Mouse (Mus musculus) erythroid progenitor cell, adult 5-6 weeks (primary cell): ENCODE measurements around the gene Oog2. TPM values are rescaled to one million over a fixed set of nuclear protein-coding genes. Genes with fewer than 3 reads are reported as not detected.
"Not testable (repeated sequence)": the region's sequence is repeated elsewhere in the genome, so short reads cannot be mapped to it uniquely, and the experiment has no call there.

ENCODE experiments used
- ATAC-seq: replicated peaks from 2 replicates; pipeline ENCODE4 v1.8.0; 2016; ENCODE audit warnings: moderate number of reproducible peaks, mild to moderate bottlenecking, moderate TSS enrichment, inconsistent platforms; ENCODE audit not compliant: poor library complexity, low FRiP score, severe bottlenecking
- total RNA-seq, 2 experiments: library from RNA; stranded (forward) in 1 of 2; stranded (reverse) in 1 of 2; fragments of 150-400 nt in 1 of 2; fragments of 186-747, 209-891 nt in 1 of 2; gene quantifications; 2 replicates each; pipeline versions ENCODE4 v1.2.3 to v1.2.4; 2015 to 2017; ENCODE audit warnings: low replicate concordance in 2 of 2

Oog2 gene
- total RNA-seq (2015; ENCODE audit: low replicate concordance) = not detected in 2 replicates
- not detected in 2 replicates for total RNA-seq (2017; ENCODE audit: low replicate concordance)

GRCm38 (mm10) chr4:144190419-144190818 is at the start of gene Oog2:
TSS of gene Oog2 (plus strand) at chr4:144190719.
- no peak for ATAC-seq

- no peak for ATAC-seq
Observed at GRCm38 (mm10) chr4:144162563-144162962, 28.0 kb upstream of the Oog2 start, which contains the start of gene Oog3. TSS of gene Oog3 (minus strand) at chr4:144162663.

GRCm38 (mm10) chr4:144213218-144213617 is 22.7 kb downstream of the Oog2 start, which contains the start of gene C87977:
TSS of gene C87977 (minus strand) at chr4:144213318.
- ATAC-seq = not testable (repeated sequence)

Other genes starting within 250 kb of the Oog2 start
- not detected in 2 replicates for gene Pramef25, start 239.7 kb upstream of the Oog2 start, total RNA-seq (2015; ENCODE audit: low replicate concordance)
- not detected in 2 replicates for gene Pramef25, start 239.7 kb upstream of the Oog2 start, total RNA-seq (2017; ENCODE audit: low replicate concordance)
- not detected in 2 replicates for gene Gm13101, start 223.8 kb upstream of the Oog2 start, total RNA-seq (2015; ENCODE audit: low replicate concordance)
- not detected in 2 replicates for gene Gm13101, start 223.8 kb upstream of the Oog2 start, total RNA-seq (2017; ENCODE audit: low replicate concordance)
- not detected in 2 replicates for gene Pramef17, start 196.3 kb upstream of the Oog2 start, total RNA-seq (2015; ENCODE audit: low replicate concordance)
- not detected in 2 replicates for gene Pramef17, start 196.3 kb upstream of the Oog2 start, total RNA-seq (2017; ENCODE audit: low replicate concordance)
- gene Pramel4, start 131.6 kb upstream of the Oog2 start, total RNA-seq (2015; ENCODE audit: low replicate concordance) = not detected in 2 replicates
- not detected in 2 replicates for gene Pramel4, start 131.6 kb upstream of the Oog2 start, total RNA-seq (2017; ENCODE audit: low replicate concordance)
- not detected in 2 replicates for gene Gm13102, start 84.2 kb upstream of the Oog2 start, total RNA-seq (2015; ENCODE audit: low replicate concordance)
- gene Gm13102, start 84.2 kb upstream of the Oog2 start, total RNA-seq (2017; ENCODE audit: low replicate concordance) = not detected in 2 replicates
- gene Oog3, start 28.1 kb upstream of the Oog2 start, total RNA-seq (2015; ENCODE audit: low replicate concordance) = not detected in 2 replicates
- gene Oog3, start 28.1 kb upstream of the Oog2 start, total RNA-seq (2017; ENCODE audit: low replicate concordance) = not detected in 2 replicates
- not detected in 2 replicates for gene C87977, start 22.6 kb downstream of the Oog2 start, total RNA-seq (2015; ENCODE audit: low replicate concordance)
- gene C87977, start 22.6 kb downstream of the Oog2 start, total RNA-seq (2017; ENCODE audit: low replicate concordance) = not detected in 2 replicates
- gene Pramel5, start 89.8 kb downstream of the Oog2 start, total RNA-seq (2015; ENCODE audit: low replicate concordance) = not detected in 2 replicates
- not detected in 2 replicates for gene Pramel5, start 89.8 kb downstream of the Oog2 start, total RNA-seq (2017; ENCODE audit: low replicate concordance)
- not detected in 2 replicates for gene Gm13128, start 139.5 kb downstream of the Oog2 start, total RNA-seq (2015; ENCODE audit: low replicate concordance)
- gene Gm13128, start 139.5 kb downstream of the Oog2 start, total RNA-seq (2017; ENCODE audit: low replicate concordance) = not detected in 2 replicates
- gene Gm13119, start 167.2 kb downstream of the Oog2 start, total RNA-seq (2015; ENCODE audit: low replicate concordance) = not detected in 2 replicates
- gene Gm13119, start 167.2 kb downstream of the Oog2 start, total RNA-seq (2017; ENCODE audit: low replicate concordance) = not detected in 2 replicates
- not detected in 2 replicates for gene Pramef20, start 187.2 kb downstream of the Oog2 start, total RNA-seq (2015; ENCODE audit: low replicate concordance)
- gene Pramef20, start 187.2 kb downstream of the Oog2 start, total RNA-seq (2017; ENCODE audit: low replicate concordance) = not detected in 2 replicates
- not detected in 2 replicates for gene Pramef12, start 217.7 kb downstream of the Oog2 start, total RNA-seq (2015; ENCODE audit: low replicate concordance)
- gene Pramef12, start 217.7 kb downstream of the Oog2 start, total RNA-seq (2017; ENCODE audit: low replicate concordance) = not detected in 2 replicates
- gene 1700012P22Rik, start 248.1 kb downstream of the Oog2 start, total RNA-seq (2015; ENCODE audit: low replicate concordance) = not detected in 2 replicates
- gene 1700012P22Rik, start 248.1 kb downstream of the Oog2 start, total RNA-seq (2017; ENCODE audit: low replicate concordance) = not detected in 2 replicates